Mouse (Mus musculus): ENCODE results near the gene Sema4d.

GRCm38 (mm10) chr13:51643924-51644828, 149.4 kb downstream of the Sema4d start:
- TF ChIP-seq CTCF (IDR thresholded peaks at IDR 0.05; ENCODE audit: low read depth, low read length) (no peak), POLR2A (IDR thresholded peaks at IDR 0.05; ENCODE audit: insufficient read depth, low read length) (no peak)
